Mouse (Mus musculus) heart, postnatal 0 days (tissue): ENCODE measurements around the gene Wasf2. TPM values are rescaled to one million over a fixed set of nuclear protein-coding genes. Genes with fewer than 3 reads are reported as not detected.
A peak's percentile ranks its signal among the peaks of the same experiment; 100 is the strongest.

Experiments used
- ATAC-seq: fragments of 200-750 bp; cut with Nextera tagmentation; 2 replicates; pipeline ENCODE4 v1.8.0; 2017; ENCODE audit warnings: low read depth, moderate number of reproducible peaks, moderate library complexity; ENCODE audit not compliant: insufficient read depth
- DNase-seq: peaks from one replicate; pipeline ENCODE4 v3.0.0-alpha.2; 2016; ENCODE audit warnings: low spot score
- H3K27ac ChIP-seq: fragments of 300-500 bp; sonication (generic); 2 replicates; pipeline ENCODE4 v1.5.1; 2014; ENCODE audit warnings: low read depth, mild to moderate bottlenecking
- H3K27me3 ChIP-seq: fragments of 300-500 bp; sonication (generic); 2 replicates; pipeline ENCODE4 v1.6.1; 2014; ENCODE audit warnings: low read length, mixed read lengths; ENCODE audit not compliant: control insufficient read depth, insufficient read depth
- H3K36me3 ChIP-seq: fragments of 300-500 bp; sonication (generic); replicated peaks from 2 replicates; pipeline ENCODE4 v1.6.1; 2014; ENCODE audit warnings: low read length, mixed read lengths; ENCODE audit not compliant: control insufficient read depth, insufficient read depth
- H3K4me1 ChIP-seq: fragments of 300-500 bp; sonication (generic); 2 replicates; pipeline ENCODE4 v1.6.1; 2014; ENCODE audit warnings: antibody characterized with exemption; ENCODE audit not compliant: control insufficient read depth, insufficient read depth
- H3K4me2 ChIP-seq: fragments of 300-500 bp; sonication (generic); 2 replicates; pipeline ENCODE4 v1.6.1; 2014; ENCODE audit warnings: low read depth, mild to moderate bottlenecking, low read length, moderate library complexity
- H3K4me3 ChIP-seq: fragments of 300-500 bp; sonication (generic); 2 replicates; pipeline ENCODE4 v1.5.1; 2014; ENCODE audit warnings: low read depth, low read length
- H3K9ac ChIP-seq: fragments of 300-500 bp; sonication (generic); replicated peaks from 2 replicates; pipeline ENCODE4 v1.6.1; 2014; ENCODE audit warnings: low read depth, low read length, mixed read lengths
- H3K9me3 ChIP-seq: fragments of 300-500 bp; sonication (generic); replicated peaks from 2 replicates; pipeline ENCODE4 v1.6.1; 2016; ENCODE audit warnings: low read length; ENCODE audit not compliant: control insufficient read depth
- CTCF ChIP-seq: IDR thresholded peaks from 2 replicates; pipeline ENCODE4 v1.5.1; 2016; ENCODE audit warnings: antibody characterized with exemption, control low read depth, low read depth
- EP300 ChIP-seq: IDR thresholded peaks from 2 replicates; pipeline ENCODE4 v1.6.1; 2016; ENCODE audit warnings: antibody characterized with exemption, low read depth
- WGBS: fragments of 180-500 bp; shearing (Covaris S2); extraction: QIAGEN DNeasy Blood & Tissue Kit; methylation state at CpG from one replicate; pipeline ENCODE4 v1.1.7; 2014; 5-methylcytosine and 5-hydroxymethylcytosine counted together
- polyA plus RNA-seq: library from polyadenylated mRNA; unstranded; fragments of >200 nt; fragmentation: Nextera tagmentation; extraction: Ambion mirVana; gene quantifications from 2 replicates; pipeline ENCODE4 v1.2.1, GENCODE M21; 2015
- total RNA-seq: library from RNA; depleted of rRNA; stranded (reverse); fragments of >200 nt; gene quantifications from 2 replicates; pipeline ENCODE4 v1.2.3, GENCODE M21; 2014; ENCODE audit warnings: low replicate concordance

Wasf2 gene
- total and polyA plus RNA-seq, 2 experiments from 2014 or later, result 54.5 to 62.4 TPM

- Histone ChIP-seq H3K36me3 (no peaks in the 10 kb centered on the region), H3K4me1 (peaks cover 6% of the 10 kb centered on the region; the same call in 1 of the 2 replicates), H3K9me3 (no peaks in the 10 kb centered on the region), H3K9ac (no peak overlapping the region), H3K27me3 (no peaks in the 10 kb centered on the region), H3K4me3 (no peak overlapping the region), H3K4me2 (no peak overlapping the region), H3K27ac (no peak overlapping the region)
- WGBS, result 64% methylated on average over 5 of the region's 5 CpGs
- DNase-seq (no peak), ATAC-seq (no peak)
- no peak for TF ChIP-seq CTCF
- TF ChIP-seq EP300, result no peak
Measured at GRCm38 (mm10) chr4:133155006-133155405, 24.7 kb downstream of the Wasf2 start.

- no peak overlapping the region for H3K4me3 ChIP-seq
- H3K27ac ChIP-seq, result no peak overlapping the region
- TF ChIP-seq EP300 (no peak), CTCF (no peak)
- H3K9me3 ChIP-seq, result no peaks in the 10 kb centered on the region
- peaks cover 6% of the 10 kb centered on the region; the same call in 1 of the 2 replicates for H3K4me1 ChIP-seq
- no peak overlapping the region for H3K9ac ChIP-seq
- H3K36me3 ChIP-seq, result 0 out of 2 replicates have a peak, but pooled peaks cover 7% of the 10 kb centered on the region
- ATAC-seq, result no peak
- no peak overlapping the region for H3K4me2 ChIP-seq
- no peaks in the 10 kb centered on the region for H3K27me3 ChIP-seq
- no peak for DNase-seq
- WGBS, result 74% methylated on average over 6 of the region's 6 CpGs
Measured at GRCm38 (mm10) chr4:133155726-133156125, 25.4 kb downstream of the Wasf2 start.

GRCm38 (mm10) chr4:133156422-133156821 lies 26.1 kb downstream of the Wasf2 start:
- DNase-seq, result no peak
- ATAC-seq, result no peak
- no peaks in the 10 kb centered on the region for H3K27me3 ChIP-seq
- 59% methylated on average over 4 of the region's 4 CpGs for WGBS
- H3K4me3 ChIP-seq, result no peak overlapping the region
- TF ChIP-seq CTCF, result no peak
- no peak for TF ChIP-seq EP300
- peaks cover 6% of the 10 kb centered on the region; the same call in 1 of the 2 replicates for H3K4me1 ChIP-seq
- 0 out of 2 replicates have a peak, but pooled peaks cover 8% of the 10 kb centered on the region for H3K36me3 ChIP-seq
- H3K9ac ChIP-seq, result no peak overlapping the region
- H3K4me2 ChIP-seq, result no peak overlapping the region
- H3K9me3 ChIP-seq, result no peaks in the 10 kb centered on the region
- H3K27ac ChIP-seq, result peak overlapping the region; percentile 32; the same call in 1 of the 2 replicates

GRCm38 (mm10) chr4:133156831-133157230 lies 26.5 kb downstream of the Wasf2 start:
- H3K9ac ChIP-seq, result no peak overlapping the region
- 0 out of 2 replicates have a peak, but pooled peaks cover 8% of the 10 kb centered on the region for H3K36me3 ChIP-seq
- DNase-seq (no peak), ATAC-seq (no peak)
- no peak for TF ChIP-seq EP300
- no peak for TF ChIP-seq CTCF
- H3K4me1 ChIP-seq, result peaks cover 6% of the 10 kb centered on the region; the same call in 1 of the 2 replicates
- no peaks in the 10 kb centered on the region for H3K27me3 ChIP-seq
- peak overlapping the region; percentile 32 for H3K27ac ChIP-seq
- H3K9me3 ChIP-seq, result no peaks in the 10 kb centered on the region
- no peak overlapping the region for H3K4me3 ChIP-seq
- no peak overlapping the region for H3K4me2 ChIP-seq
- 59% methylated on average over 10 of the region's 10 CpGs for WGBS

- no peak overlapping the region for H3K4me2 ChIP-seq
- ATAC-seq, result no peak
- H3K27ac ChIP-seq, result peak overlapping the region; percentile 56
- H3K36me3 ChIP-seq, result peaks cover 17% of the 10 kb centered on the region; the same call in 1 of the 2 replicates
- H3K9me3 ChIP-seq, result no peaks in the 10 kb centered on the region
- WGBS, result 57% methylated on average over 6 of the region's 6 CpGs
- no peaks in the 10 kb centered on the region for H3K27me3 ChIP-seq
- DNase-seq, result no peak
- no peak overlapping the region for H3K4me3 ChIP-seq
- no peak overlapping the region for H3K9ac ChIP-seq
- peaks cover 6% of the 10 kb centered on the region; the same call in 1 of the 2 replicates for H3K4me1 ChIP-seq
- TF ChIP-seq EP300 (no peak), CTCF (no peak)
Measured at GRCm38 (mm10) chr4:133159127-133159526, 28.8 kb downstream of the Wasf2 start.

GRCm38 (mm10) chr4:133159646-133160045 lies 29.3 kb downstream of the Wasf2 start:
- H3K9me3 ChIP-seq, result no peaks in the 10 kb centered on the region
- no peak for TF ChIP-seq CTCF
- no peak for TF ChIP-seq EP300
- no peak for DNase-seq
- H3K9ac ChIP-seq, result no peak overlapping the region
- no peaks in the 10 kb centered on the region for H3K27me3 ChIP-seq
- H3K4me3 ChIP-seq, result no peak overlapping the region
- peaks cover 6% of the 10 kb centered on the region; the same call in 1 of the 2 replicates for H3K4me1 ChIP-seq
- no peak overlapping the region for H3K27ac ChIP-seq
- H3K36me3 ChIP-seq, result peaks cover 22% of the 10 kb centered on the region
- no peak for ATAC-seq
- 70% methylated on average over 4 of the region's 4 CpGs for WGBS
- H3K4me2 ChIP-seq, result no peak overlapping the region
